Mouse (Mus musculus): Measurements from ENCODE around the gene Capzb.

Capzb gene

GRCm38 (mm10) chr4:139305521-139305920 lies 112.8 kb downstream of the Capzb start:
- no peak for DNase-seq (ENCODE audit: low spot score)

GRCm38 (mm10) chr4:139307916-139308315 lies 115.2 kb downstream of the Capzb start:
- peak; percentile 45 for DNase-seq (ENCODE audit: low spot score)

- DNase-seq (ENCODE audit: low spot score), result no peak
Measured at GRCm38 (mm10) chr4:139309651-139310050, 117.0 kb downstream of the Capzb start.

GRCm38 (mm10) chr4:139310171-139310898 lies 117.6 kb downstream of the Capzb start, which contains the start of the genes Pqlc2 and Akr7a5:
Gene Pqlc2, minus strand, starts transcription at chr4:139310708.
Gene Akr7a5, plus strand, starts transcription at chr4:139310744.
- peak; percentile 97 for DNase-seq (ENCODE audit: low spot score)

GRCm38 (mm10) chr4:139310899-139311701 lies 118.4 kb downstream of the Capzb start:
- no peak for DNase-seq (ENCODE audit: low spot score)

GRCm38 (mm10) chr4:139311707-139312106 lies 119.0 kb downstream of the Capzb start:
- DNase-seq (ENCODE audit: low spot score), result no peak

- peak; percentile 38 for DNase-seq (ENCODE audit: low spot score)
Measured at GRCm38 (mm10) chr4:139312632-139313031, 119.9 kb downstream of the Capzb start.

GRCm38 (mm10) chr4:139318449-139318848 lies 125.8 kb downstream of the Capzb start:
- DNase-seq (ENCODE audit: low spot score), result no peak

GRCm38 (mm10) chr4:139319740-139320139 lies 127.0 kb downstream of the Capzb start:
- no peak for DNase-seq (ENCODE audit: low spot score)

GRCm38 (mm10) chr4:139330605-139331004 lies 137.9 kb downstream of the Capzb start:
- peak; percentile 86 for DNase-seq (ENCODE audit: low spot score)

GRCm38 (mm10) chr4:139334631-139335295 lies 142.1 kb downstream of the Capzb start:
- DNase-seq (ENCODE audit: low spot score), result no peak

- DNase-seq (ENCODE audit: low spot score), result no peak
Measured at GRCm38 (mm10) chr4:139335507-139335906, 142.8 kb downstream of the Capzb start.

GRCm38 (mm10) chr4:139336822-139337483 lies 144.3 kb downstream of the Capzb start:
- peak; percentile 77 for DNase-seq (ENCODE audit: low spot score)

GRCm38 (mm10) chr4:139338145-139338544 lies 145.4 kb downstream of the Capzb start:
- DNase-seq (ENCODE audit: low spot score), result no peak

- no peak for DNase-seq (ENCODE audit: low spot score)
Measured at GRCm38 (mm10) chr4:139340835-139341234, 148.1 kb downstream of the Capzb start.
